Mouse (Mus musculus): ENCODE measurements around the gene Pde6b. TPM values are rescaled to one million over a fixed set of nuclear protein-coding genes. Genes with fewer than 3 reads are reported as not detected.

Pde6b gene
- total RNA-seq, 2 experiments from 2014 or later = 0.12 to 0.28 TPM

DNA sequence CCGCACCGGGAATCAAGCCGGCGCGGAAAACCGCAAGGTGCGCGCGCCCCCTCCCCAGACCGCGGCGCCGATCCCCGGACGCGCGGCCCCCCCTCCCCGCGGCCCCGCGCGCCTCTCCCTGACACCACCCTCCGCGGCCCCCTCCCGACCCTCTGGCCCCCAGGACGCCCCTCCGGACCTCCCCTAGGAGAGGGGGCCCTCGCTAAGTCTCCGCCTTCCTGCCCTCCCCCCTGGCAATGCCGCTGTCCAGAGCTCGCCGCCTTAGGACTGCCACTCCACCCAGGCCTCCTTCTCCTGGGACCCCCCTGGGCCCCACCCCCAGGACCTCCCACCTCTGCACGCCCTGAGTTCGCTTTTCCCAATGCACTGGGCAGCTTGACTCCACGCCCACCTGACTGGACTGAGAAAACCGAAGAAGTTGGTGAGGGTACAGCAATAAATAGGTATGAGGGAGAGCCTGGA lies 20.3 kb upstream of the Pde6b start, which contains the start of gene Gm42517:
Gene Gm42517, minus strand, starts transcription at position 52 of the 462 bp plus-strand sequence.
- Histone ChIP-seq H3K27ac (peak within 1 kb of the TSS; percentile 95), H3K4me3 (peak within 1 kb of the TSS; percentile 77)
- no peak for TF ChIP-seq CTCF (conservative IDR thresholded peaks at IDR 0.05)
- DNase-seq (ENCODE audit: low spot score in 2 of 2) = no peak

DNA sequence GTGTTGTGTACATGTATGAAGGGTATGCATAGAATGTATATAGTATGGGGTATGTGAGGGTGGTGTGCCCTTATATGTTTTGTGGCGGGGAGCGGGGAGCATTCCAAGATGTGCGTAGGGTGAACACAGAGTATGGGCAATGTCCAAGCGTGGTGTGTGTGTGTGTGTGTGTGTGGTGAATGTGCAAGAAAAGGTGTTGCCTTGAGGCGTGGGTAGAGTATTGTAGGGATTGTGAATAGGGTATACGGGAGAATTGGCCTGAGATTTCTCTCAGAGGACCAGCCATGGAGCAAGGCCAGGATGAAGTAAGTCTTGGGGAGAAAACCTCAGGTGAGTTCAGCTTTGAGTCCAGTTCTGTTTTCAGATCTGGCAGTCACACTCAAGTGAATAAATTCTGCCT lies 19.7 kb upstream of the Pde6b start:
- Histone ChIP-seq H3K4me3 (peak overlapping the region; percentile 77), H3K27ac (peak overlapping the region; percentile 95)
- no peak for TF ChIP-seq CTCF (conservative IDR thresholded peaks at IDR 0.05)
- DNase-seq (ENCODE audit: low spot score in 2 of 2) = no peak

DNA sequence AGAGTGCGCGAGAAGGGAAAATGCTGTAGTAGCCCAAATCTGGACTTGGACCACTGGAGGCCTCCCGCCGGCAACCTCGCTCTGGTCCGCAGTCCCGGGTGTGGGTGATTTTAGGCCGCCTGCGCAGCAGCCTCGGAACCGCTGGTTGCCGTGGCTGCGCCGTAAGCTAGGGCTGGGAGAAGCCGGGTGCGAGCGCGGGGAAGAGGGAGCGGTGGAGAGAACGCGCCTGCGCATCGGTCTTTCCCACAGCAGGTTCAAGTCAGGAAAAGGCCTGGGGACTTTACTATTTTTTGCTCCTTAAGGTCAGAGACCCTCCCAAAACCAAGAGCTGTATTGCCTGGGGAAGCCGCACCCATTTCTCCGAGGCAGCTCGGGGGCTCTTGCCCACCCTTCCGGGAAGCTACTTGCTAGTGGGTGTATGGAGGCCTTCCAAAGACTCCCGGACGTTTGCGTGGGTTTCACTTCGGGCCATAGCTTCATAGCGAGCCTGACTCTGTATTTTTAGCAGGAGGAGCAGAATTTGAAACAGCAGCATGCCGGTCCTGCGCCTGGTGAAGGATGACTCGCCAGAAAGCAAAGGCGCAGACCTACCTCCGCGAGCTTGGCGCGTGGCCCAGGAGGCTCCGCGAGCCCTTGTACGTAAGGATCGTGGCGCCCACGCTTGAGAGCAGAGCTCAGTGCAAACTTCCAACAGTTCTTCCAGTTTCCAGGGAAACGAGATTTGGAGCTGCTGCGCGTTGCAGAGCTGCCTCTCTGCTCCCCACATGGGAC lies 19.2 kb upstream of the Pde6b start:
- peak; percentile 79 to 89 for DNase-seq (ENCODE audit: low spot score in 2 of 2)
- Histone ChIP-seq H3K27ac (peak overlapping the region; percentile 95), H3K4me3 (peak overlapping the region; percentile 77)
- no peak for TF ChIP-seq CTCF (conservative IDR thresholded peaks at IDR 0.05)

DNA sequence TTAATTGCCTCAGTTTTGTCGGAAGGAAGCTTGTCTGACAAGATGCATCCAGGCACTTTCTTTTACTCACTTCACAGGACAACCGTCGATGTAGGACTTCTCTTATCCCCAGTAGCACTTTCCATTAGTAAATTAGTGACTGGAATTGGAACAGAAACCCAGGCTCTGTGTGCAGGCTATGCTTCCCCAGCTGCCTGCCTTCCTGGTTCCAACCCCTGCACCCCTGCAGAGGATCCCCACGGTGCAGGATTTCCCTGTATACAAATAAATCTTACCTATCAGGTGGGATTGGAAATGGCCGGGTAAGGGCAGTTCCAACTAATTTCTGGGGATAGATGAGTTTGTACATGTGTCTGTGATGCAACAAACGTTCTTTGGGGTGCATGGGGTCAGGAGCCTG lies 18.2 kb upstream of the Pde6b start:
- no peak for TF ChIP-seq CTCF (conservative IDR thresholded peaks at IDR 0.05)
- Histone ChIP-seq H3K27ac (peak overlapping the region; percentile 95), H3K4me3 (peak overlapping the region; percentile 77; the same call in 1 of the 2 replicates)
- DNase-seq (ENCODE audit: low spot score in 2 of 2) = no peak

GRCm38 (mm10) chr5:108374079-108374478 lies 14.1 kb upstream of the Pde6b start:
- no peak for TF ChIP-seq CTCF (conservative IDR thresholded peaks at IDR 0.05)
- no peak for DNase-seq (ENCODE audit: low spot score in 2 of 2)
- no peak overlapping the region for H3K4me3 ChIP-seq
- H3K27ac ChIP-seq = peak overlapping the region; percentile 28

GRCm38 (mm10) chr5:108376059-108376458 lies 12.1 kb upstream of the Pde6b start:
- TF ChIP-seq CTCF (conservative IDR thresholded peaks at IDR 0.05) = no peak

GRCm38 (mm10) chr5:108378346-108378745 lies 9.8 kb upstream of the Pde6b start:
- no peak overlapping the region for H3K4me3 ChIP-seq
- DNase-seq (ENCODE audit: low spot score in 2 of 2) = no peak
- H3K27ac ChIP-seq = no peak overlapping the region
- TF ChIP-seq CTCF (conservative IDR thresholded peaks at IDR 0.05) = no peak

More at GRCm38 (mm10) chr5:108376059-108376458, 12.1 kb upstream of the Pde6b start:
- Histone ChIP-seq H3K27ac (no peak overlapping the region), H3K4me3 (no peak overlapping the region)
- no peak for DNase-seq (ENCODE audit: low spot score in 2 of 2)

DNA sequence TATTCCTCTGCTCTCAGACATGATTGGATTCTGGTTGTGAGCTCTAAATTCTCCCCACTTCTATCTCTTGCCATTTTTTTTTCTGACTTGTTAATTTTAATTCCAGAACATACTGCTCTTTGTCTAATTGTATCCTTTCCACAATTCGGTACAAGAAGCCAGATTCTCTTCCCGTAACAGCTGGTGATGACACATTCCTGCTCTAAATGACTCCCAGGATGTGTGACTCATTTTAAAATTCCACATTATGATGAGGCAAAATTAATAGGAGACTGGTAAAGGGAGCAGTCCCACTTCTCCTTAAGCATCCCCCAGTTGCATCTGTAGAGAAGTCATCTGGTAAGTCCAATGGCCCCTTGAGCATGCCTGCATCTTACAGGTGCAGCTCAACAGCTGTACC lies 2.6 kb upstream of the Pde6b start:
- Histone ChIP-seq H3K27ac (peak overlapping the region; percentile 95), H3K4me3 (no peak overlapping the region)
- DNase-seq (ENCODE audit: low spot score in 2 of 2) = peak; percentile 70 to 83
- no peak for TF ChIP-seq CTCF (conservative IDR thresholded peaks at IDR 0.05)

GRCm38 (mm10) chr5:108386449-108386848 lies 1.7 kb upstream of the Pde6b start:
- no peak for DNase-seq (ENCODE audit: low spot score in 2 of 2)

DNA sequence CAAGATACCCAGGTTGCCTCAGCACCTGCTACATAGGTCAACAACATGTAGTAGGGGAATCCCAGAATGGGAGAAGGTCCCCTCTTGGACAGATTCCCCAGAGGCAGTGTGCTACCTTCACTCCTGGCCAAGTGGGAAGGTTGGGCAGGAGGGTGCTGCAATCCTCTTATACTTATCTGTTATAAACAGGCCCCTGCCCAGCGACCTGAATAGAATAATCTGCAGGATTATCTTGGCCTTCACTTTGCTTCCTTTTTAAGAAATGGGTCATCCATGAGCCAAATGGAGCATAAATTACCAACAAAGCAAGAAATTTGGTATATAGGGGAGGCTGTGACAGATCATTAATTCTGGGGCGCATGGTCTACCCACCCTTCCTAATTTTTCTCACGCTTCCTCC lies 1.6 kb downstream of the Pde6b start:
- DNase-seq (ENCODE audit: low spot score in 2 of 2) = no peak
- no peak overlapping the region for H3K4me3 ChIP-seq
- TF ChIP-seq CTCF (conservative IDR thresholded peaks at IDR 0.05) = no peak
- H3K27ac ChIP-seq = no peak overlapping the region

More at GRCm38 (mm10) chr5:108386449-108386848, 1.7 kb upstream of the Pde6b start:
- Histone ChIP-seq H3K4me3 (no peak overlapping the region), H3K27ac (peak overlapping the region; percentile 95)
- no peak for TF ChIP-seq CTCF (conservative IDR thresholded peaks at IDR 0.05)

- TF ChIP-seq CTCF (conservative IDR thresholded peaks at IDR 0.05) = no peak
- no peak for DNase-seq (ENCODE audit: low spot score in 2 of 2)
- no peak overlapping the region for H3K27ac ChIP-seq
- no peak overlapping the region for H3K4me3 ChIP-seq
Measured at GRCm38 (mm10) chr5:108403453-108403852, 15.3 kb downstream of the Pde6b start.

- no peak for TF ChIP-seq CTCF (conservative IDR thresholded peaks at IDR 0.05)
- Histone ChIP-seq H3K27ac (no peak overlapping the region), H3K4me3 (no peak overlapping the region)
- DNase-seq (ENCODE audit: low spot score in 2 of 2) = no peak
Measured at GRCm38 (mm10) chr5:108405460-108405859, 17.3 kb downstream of the Pde6b start.

DNA sequence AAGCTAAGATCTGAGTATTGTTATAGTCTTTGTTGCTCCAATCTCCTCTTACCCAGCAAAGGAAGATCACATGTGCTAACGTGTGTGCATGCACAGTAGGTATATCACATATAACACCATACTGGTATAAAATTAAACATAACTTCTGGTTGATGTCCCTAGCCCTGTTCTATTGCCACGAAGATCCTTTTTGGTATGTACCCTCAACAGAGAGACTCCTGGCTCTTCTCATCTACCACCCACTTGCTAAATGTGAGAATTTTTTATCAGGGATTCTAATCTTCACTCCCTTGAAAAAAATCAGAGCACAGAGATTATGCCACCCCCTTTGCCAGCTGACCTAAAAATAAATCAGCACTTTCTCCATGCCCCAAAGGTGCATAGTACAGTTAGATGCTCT lies 18.8 kb downstream of the Pde6b start:
- Histone ChIP-seq H3K27ac (no peak overlapping the region), H3K4me3 (no peak overlapping the region)
- DNase-seq (ENCODE audit: low spot score in 2 of 2) = no peak
- no peak for TF ChIP-seq CTCF (conservative IDR thresholded peaks at IDR 0.05)

DNA sequence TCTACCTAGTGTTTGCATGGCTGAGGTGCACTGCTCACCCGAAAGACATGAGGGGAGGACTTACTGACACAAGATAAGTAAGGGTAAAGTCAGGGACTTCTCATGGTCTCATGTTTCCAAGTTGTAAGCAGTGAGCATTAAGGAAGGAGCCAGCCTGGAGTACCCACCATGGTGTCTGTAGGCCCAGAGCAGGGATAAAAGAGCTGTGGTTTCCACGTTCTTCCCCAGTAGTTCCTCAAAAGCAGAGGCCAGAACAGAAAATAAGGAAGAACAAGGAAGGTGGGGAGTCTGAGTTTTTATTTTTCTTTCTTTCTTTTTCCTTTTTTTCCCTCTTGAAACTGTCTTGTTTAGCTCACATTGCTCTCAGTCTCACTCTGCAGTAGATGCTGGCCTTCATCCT lies 26.5 kb downstream of the Pde6b start:
- H3K4me3 ChIP-seq = no peak overlapping the region
- no peak for DNase-seq (ENCODE audit: low spot score in 2 of 2)
- H3K27ac ChIP-seq = no peak overlapping the region
- TF ChIP-seq CTCF (conservative IDR thresholded peaks at IDR 0.05) = no peak

Data from layer of hippocampus, adult 2 months (tissue).